Mouse (Mus musculus) stomach, postnatal 0 days (tissue): Measurements from ENCODE around the gene Ostf1.

Source experiments
- CTCF ChIP-seq: IDR thresholded peaks from 2 replicates; pipeline ENCODE4 v1.5.1; 2016; ENCODE audit warnings: antibody characterized with exemption, low read depth, mild to moderate bottlenecking, moderate library complexity
- EP300 ChIP-seq: optimal IDR thresholded peaks from 2 replicates; pipeline ENCODE3; 2016; ENCODE audit warnings: antibody characterized with exemption

DNA sequence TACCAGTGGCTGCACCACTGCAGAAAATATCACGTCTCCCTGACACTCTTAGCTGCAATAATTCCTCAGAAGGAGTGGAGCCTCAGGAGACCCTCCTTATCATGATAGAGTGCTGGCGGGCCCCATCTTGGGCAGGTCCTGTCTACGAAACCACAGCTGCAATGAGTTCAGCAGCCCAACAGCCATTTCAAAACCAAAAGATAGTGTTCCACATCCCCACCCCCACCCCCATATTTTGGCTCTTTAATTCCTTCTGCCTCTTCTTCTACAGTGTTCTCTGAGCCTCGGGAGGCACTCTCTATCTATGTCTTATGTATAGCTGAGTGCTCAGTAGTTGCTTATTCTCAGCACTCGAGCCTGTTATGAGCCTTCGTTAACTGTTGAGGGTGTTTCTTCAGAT lies 18.9 kb upstream of the Ostf1 start:
- TF ChIP-seq CTCF (no peak), EP300 (no peak)
